Mouse (Mus musculus) heart, embryonic 10.5 days (tissue): ENCODE data around the gene Tbc1d2. TPM values are rescaled to one million over a fixed set of nuclear protein-coding genes. Genes with fewer than 3 reads are reported as not detected.
"Not testable (repeated sequence)": the region's sequence is repeated elsewhere in the genome, so short reads cannot be mapped to it uniquely, and the experiment has no call there.

Experiments
- DNase-seq: peaks from one replicate; pipeline ENCODE4 v3.0.0-alpha.2; 2017; ENCODE audit warnings: low spot score
- H3K27ac ChIP-seq: fragments of 300-500 bp; sonication (generic); 2 replicates; pipeline ENCODE4 v1.5.1; 2016; ENCODE audit warnings: mild to moderate bottlenecking
- H3K27me3 ChIP-seq: fragments of 300-500 bp; sonication (generic); 2 replicates; pipeline ENCODE4 v1.6.1; 2016; ENCODE audit warnings: mild to moderate bottlenecking; ENCODE audit not compliant: poor library complexity, insufficient read depth, severe bottlenecking
- H3K36me3 ChIP-seq: fragments of 300-500 bp; sonication (generic); 2 replicates; pipeline ENCODE4 v1.6.1; 2016; ENCODE audit warnings: mild to moderate bottlenecking, moderate library complexity
- H3K4me1 ChIP-seq: fragments of 300-500 bp; sonication (generic); 2 replicates; pipeline ENCODE4 v1.6.1; 2016; ENCODE audit warnings: mild to moderate bottlenecking
- H3K4me3 ChIP-seq: fragments of 300-500 bp; sonication (generic); 2 replicates; pipeline ENCODE4 v1.5.1; 2016; ENCODE audit warnings: mild to moderate bottlenecking, moderate library complexity
- H3K9me3 ChIP-seq: fragments of 300-500 bp; sonication (generic); 2 replicates; pipeline ENCODE4 v1.6.1; 2016; ENCODE audit warnings: mild to moderate bottlenecking, moderate library complexity
- WGBS: fragments of 180-500 bp; shearing (Covaris S2); methylation state at CpG from one replicate; pipeline ENCODE4 v1.1.7; 2016; 5-methylcytosine and 5-hydroxymethylcytosine counted together
- polyA plus RNA-seq: library from polyadenylated mRNA; unstranded; fragments of >200 nt; fragmentation: Nextera tagmentation; extraction: Ambion mirVana; gene quantifications from 2 replicates; pipeline ENCODE4 v1.2.1, GENCODE M21; 2016

The Tbc1d2 gene
- polyA plus RNA-seq, 1 experiment from 2014 or later: 0.98 TPM

GRCm38 (mm10) chr4:46597286-46597961 is 52.6 kb downstream of the Tbc1d2 start:
- WGBS: 56% methylated on average over 11 of the region's 11 CpGs
- no peaks in the 10 kb centered on the region for H3K9me3 ChIP-seq
- peak overlapping the region; percentile 31; the same call in 1 of the 2 replicates for H3K27ac ChIP-seq
- peaks cover 82% of the 10 kb centered on the region for H3K27me3 ChIP-seq
- H3K36me3 ChIP-seq: no peaks in the 10 kb centered on the region
- no peak overlapping the region for H3K4me3 ChIP-seq
- peaks cover 27% of the 10 kb centered on the region for H3K4me1 ChIP-seq
- DNase-seq: no peak

GRCm38 (mm10) chr4:46596398-46596797 is 53.6 kb downstream of the Tbc1d2 start:
- Histone ChIP-seq H3K9me3 (no peaks in the 10 kb centered on the region), H3K4me3 (no peak overlapping the region), H3K27ac (no peak overlapping the region), H3K27me3 (peaks cover 79% of the 10 kb centered on the region), H3K36me3 (no peaks in the 10 kb centered on the region), H3K4me1 (peaks cover 25% of the 10 kb centered on the region)
- no peak for DNase-seq
- 74% methylated on average over 6 of the region's 6 CpGs for WGBS

GRCm38 (mm10) chr4:46594131-46594530 is 55.9 kb downstream of the Tbc1d2 start:
- Histone ChIP-seq H3K4me1 (peaks cover 34% of the 10 kb centered on the region), H3K36me3 (no peaks in the 10 kb centered on the region), H3K9me3 (no peaks in the 10 kb centered on the region), H3K4me3 (no peak overlapping the region), H3K27ac (no peak overlapping the region), H3K27me3 (peaks cover 56% of the 10 kb centered on the region)
- no peak for DNase-seq
- WGBS: 77% methylated on average over 5 of the region's 5 CpGs

GRCm38 (mm10) chr4:46593472-46593871 is 56.5 kb downstream of the Tbc1d2 start:
- H3K9me3 ChIP-seq: no peaks in the 10 kb centered on the region
- peaks cover 49% of the 10 kb centered on the region for H3K27me3 ChIP-seq
- DNase-seq: no peak
- no peak overlapping the region for H3K4me3 ChIP-seq
- H3K36me3 ChIP-seq: no peaks in the 10 kb centered on the region
- H3K27ac ChIP-seq: no peak overlapping the region
- peaks cover 35% of the 10 kb centered on the region for H3K4me1 ChIP-seq
- WGBS: 30% methylated on average over 6 of the region's 6 CpGs

GRCm38 (mm10) chr4:46591833-46592520 is 58.0 kb downstream of the Tbc1d2 start:
- WGBS: 90% methylated on average over 9 of the region's 9 CpGs
- H3K9me3 ChIP-seq: no peaks in the 10 kb centered on the region
- no peaks in the 10 kb centered on the region for H3K36me3 ChIP-seq
- H3K27me3 ChIP-seq: peaks cover 35% of the 10 kb centered on the region
- H3K27ac ChIP-seq: no peak overlapping the region
- DNase-seq: no peak
- H3K4me1 ChIP-seq: peaks cover 35% of the 10 kb centered on the region
- no peak overlapping the region for H3K4me3 ChIP-seq

- peaks cover 25% of the 10 kb centered on the region; the same call in 1 of the 2 replicates for H3K27me3 ChIP-seq
- H3K4me3 ChIP-seq: no peak overlapping the region
- no peak for DNase-seq
- H3K4me1 ChIP-seq: peaks cover 41% of the 10 kb centered on the region
- H3K9me3 ChIP-seq: no peaks in the 10 kb centered on the region
- H3K36me3 ChIP-seq: no peaks in the 10 kb centered on the region
- WGBS: 40% methylated on average over 4 of the region's 4 CpGs
- H3K27ac ChIP-seq: no peak overlapping the region
Observed at GRCm38 (mm10) chr4:46590810-46591209, 59.2 kb downstream of the Tbc1d2 start.

GRCm38 (mm10) chr4:46589946-46590684 is 59.9 kb downstream of the Tbc1d2 start:
- no peak for DNase-seq
- peaks cover 47% of the 10 kb centered on the region for H3K4me1 ChIP-seq
- H3K36me3 ChIP-seq: no peaks in the 10 kb centered on the region
- WGBS: 65% methylated on average over 5 of the region's 5 CpGs
- no peaks in the 10 kb centered on the region for H3K9me3 ChIP-seq
- no peak overlapping the region for H3K4me3 ChIP-seq
- no peak overlapping the region for H3K27ac ChIP-seq
- H3K27me3 ChIP-seq: peaks cover 20% of the 10 kb centered on the region; the same call in 1 of the 2 replicates

GRCm38 (mm10) chr4:46589151-46589550 is 60.9 kb downstream of the Tbc1d2 start:
- H3K4me3 ChIP-seq: no peak overlapping the region
- no peaks in the 10 kb centered on the region for H3K9me3 ChIP-seq
- DNase-seq: no peak
- H3K4me1 ChIP-seq: peaks cover 50% of the 10 kb centered on the region
- 82% methylated on average over 8 of the region's 8 CpGs for WGBS
- no peak overlapping the region for H3K27ac ChIP-seq
- H3K27me3 ChIP-seq: peaks cover 18% of the 10 kb centered on the region; the same call in 1 of the 2 replicates
- no peaks in the 10 kb centered on the region for H3K36me3 ChIP-seq

- DNase-seq: no peak
- H3K36me3 ChIP-seq: no peaks in the 10 kb centered on the region
- H3K4me1 ChIP-seq: peaks cover 45% of the 10 kb centered on the region
- no peaks in the 10 kb centered on the region for H3K27me3 ChIP-seq
- H3K9me3 ChIP-seq: no peaks in the 10 kb centered on the region
- 65% methylated on average over 4 of the region's 4 CpGs for WGBS
- 0 out of 2 replicates have a peak overlapping the region, but pooled peaks have one; percentile 32 for H3K27ac ChIP-seq
- no peak overlapping the region for H3K4me3 ChIP-seq
Observed at GRCm38 (mm10) chr4:46586473-46586872, 63.5 kb downstream of the Tbc1d2 start.

- no peaks in the 10 kb centered on the region for H3K27me3 ChIP-seq
- no peak overlapping the region for H3K4me3 ChIP-seq
- H3K36me3 ChIP-seq: no peaks in the 10 kb centered on the region
- 56% methylated on average over 8 of the region's 8 CpGs for WGBS
- no peak for DNase-seq
- peaks cover 40% of the 10 kb centered on the region for H3K4me1 ChIP-seq
- no peaks in the 10 kb centered on the region for H3K9me3 ChIP-seq
- H3K27ac ChIP-seq: peak overlapping the region; percentile 19; the same call in 1 of the 2 replicates
Observed at GRCm38 (mm10) chr4:46585811-46586190, 64.2 kb downstream of the Tbc1d2 start.

- 73% methylated on average over 13 of the region's 13 CpGs for WGBS
- Histone ChIP-seq H3K27ac (0 out of 2 replicates have a peak overlapping the region, but pooled peaks have one; percentile 53), H3K4me3 (no peak overlapping the region), H3K36me3 (no peaks in the 10 kb centered on the region), H3K27me3 (no peaks in the 10 kb centered on the region), H3K9me3 (no peaks in the 10 kb centered on the region), H3K4me1 (peaks cover 40% of the 10 kb centered on the region)
- DNase-seq: no peak
Observed at GRCm38 (mm10) chr4:46585041-46585810, 64.8 kb downstream of the Tbc1d2 start.

GRCm38 (mm10) chr4:46584536-46584935 is 65.5 kb downstream of the Tbc1d2 start:
- H3K36me3 ChIP-seq, H3K9me3 ChIP-seq, DNase-seq, H3K4me3 ChIP-seq, H3K27ac ChIP-seq, H3K27me3 ChIP-seq: not testable (repeated sequence)
- peaks cover 34% of the 10 kb centered on the region for H3K4me1 ChIP-seq
- 77% methylated on average over 3 of the region's 3 CpGs for WGBS
